Mouse (Mus musculus) G1E (cell line): ENCODE measurements around the gene Cisd1. TPM values are rescaled to one million over a fixed set of nuclear protein-coding genes. Genes with fewer than 3 reads are reported as not detected.

Source experiments
- ATAC-seq: 2 replicates; pipeline ENCODE4 v1.8.0; 2016; ENCODE audit warnings: mild to moderate bottlenecking; ENCODE audit not compliant: insufficient number of reproducible peaks, poor library complexity, low FRiP score, severe bottlenecking; ENCODE audit errors: extremely low read depth
- DNase-seq: peaks from one replicate; pipeline ENCODE4 v3.0.0; 2012; ENCODE audit warnings: low spot score
- H3K27me3 ChIP-seq: 2 replicates; pipeline ENCODE4 v1.6.1; 2012; ENCODE audit warnings: mild to moderate bottlenecking, low read length, inconsistent platforms; ENCODE audit not compliant: insufficient read depth
- H3K36me3 ChIP-seq: replicated peaks from 2 replicates; pipeline ENCODE3; 2012; ENCODE audit warnings: mild to moderate bottlenecking, inconsistent platforms
- H3K4me1 ChIP-seq: 2 replicates; pipeline ENCODE4 v1.6.1; 2012; ENCODE audit warnings: low read depth, low read length, inconsistent platforms, mixed read lengths; ENCODE audit not compliant: insufficient read depth
- H3K4me3 ChIP-seq: 2 replicates; pipeline ENCODE4 v1.5.1; 2012; ENCODE audit warnings: low read depth, mild to moderate bottlenecking, inconsistent platforms, low read length, moderate library complexity, mixed read lengths
- H3K9me3 ChIP-seq: replicated peaks from 2 replicates; pipeline ENCODE4 v1.6.1; 2012; ENCODE audit warnings: inconsistent platforms
- CTCF ChIP-seq: IDR thresholded peaks from 2 replicates; pipeline ENCODE4 v1.5.1; 2012; ENCODE audit warnings: low read depth, low read length, inconsistent platforms, mixed read lengths
- GATA1 ChIP-seq: IDR thresholded peaks from 2 replicates; pipeline ENCODE4 v1.6.1; 2012; ENCODE audit warnings: borderline replicate concordance, low read length, inconsistent platforms, mixed read lengths
- GATA2 ChIP-seq: IDR thresholded peaks from 2 replicates; pipeline ENCODE4 v1.6.1; 2012; ENCODE audit warnings: low read depth, low read length, inconsistent platforms, borderline replicate concordance
- POLR2AphosphoS5 ChIP-seq: IDR thresholded peaks from 2 replicates; pipeline ENCODE4 v1.6.1; 2012; ENCODE audit warnings: low read depth, low read length, inconsistent platforms; ENCODE audit not compliant: insufficient replicate concordance
- TAL1 ChIP-seq: conservative IDR thresholded peaks from 2 replicates; pipeline ENCODE4 v1.6.1; 2012; ENCODE audit warnings: low read depth, low read length, inconsistent platforms, mixed read lengths
- polyA plus RNA-seq: library from polyadenylated mRNA; stranded (reverse); fragments of >175 nt; gene quantifications from 2 replicates; pipeline ENCODE4 v1.2.3, GENCODE M21; 2012
- total RNA-seq, 2 experiments: library from RNA; stranded (forward) in 1 of 2; stranded (reverse) in 1 of 2; fragments of 200-1000 nt in 1 of 2; fragments of >200 nt in 1 of 2; fragmentation: Nextera tagmentation in 1 of 2; gene quantifications; 2 replicates each; pipeline ENCODE4 v1.2.3; 2014 to 2017

Cisd1 gene
- total and polyA plus RNA-seq, 3 experiments = 22.4 to 33.1 (median 30.0) TPM

DNA sequence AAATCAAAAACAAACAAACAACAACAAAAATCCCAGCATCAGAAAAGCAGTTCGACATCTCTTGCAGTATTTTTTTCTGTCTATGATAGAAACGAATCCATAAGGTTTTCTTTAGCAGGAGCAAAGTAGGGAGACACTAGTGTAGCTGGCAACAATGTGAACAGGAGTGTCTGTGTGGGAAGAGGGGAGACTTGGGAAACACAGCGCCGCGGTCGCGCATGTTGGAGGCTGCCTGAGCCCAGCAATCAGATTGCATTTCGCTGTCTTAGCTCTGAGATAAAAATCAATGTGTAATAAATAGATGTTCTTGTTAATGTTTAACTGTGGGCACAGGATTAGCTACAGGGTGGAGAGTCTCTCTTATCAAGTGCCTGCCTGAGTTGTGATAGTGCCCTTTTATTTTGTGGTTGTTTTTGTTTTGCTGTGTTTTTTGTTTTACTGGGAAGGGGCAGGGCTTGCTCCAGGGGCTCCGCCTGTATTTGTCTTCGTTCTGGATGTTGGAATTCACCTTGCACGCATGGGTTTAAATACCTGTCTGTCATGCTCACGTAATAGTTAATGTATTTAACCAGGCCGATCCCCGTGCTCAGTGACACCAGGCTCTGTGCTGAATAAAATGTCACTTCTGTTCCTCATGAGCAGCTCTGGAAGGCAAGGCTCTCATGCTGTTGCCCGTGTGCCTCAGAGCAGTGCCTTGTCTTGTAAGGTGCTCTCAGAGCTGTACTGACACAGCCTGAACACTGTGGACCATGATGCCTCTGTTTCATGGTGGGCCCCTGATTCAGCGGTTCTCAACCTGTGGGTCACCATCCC, 23.6 kb upstream of the Cisd1 start:
- Histone ChIP-seq H3K9me3 (no peaks in the 10 kb centered on the region), H3K27me3 (no peaks in the 10 kb centered on the region), H3K4me1 (peaks cover 6% of the 10 kb centered on the region; the same call in 1 of the 2 replicates), H3K4me3 (no peak overlapping the region), H3K36me3 (peaks cover 95% of the 10 kb centered on the region)
- DNase-seq (no peak), ATAC-seq (no peak)
- TF ChIP-seq GATA2 (no peak), POLR2AphosphoS5 (no peak), CTCF (no peak), TAL1 (no peak), GATA1 (no peak)

DNA sequence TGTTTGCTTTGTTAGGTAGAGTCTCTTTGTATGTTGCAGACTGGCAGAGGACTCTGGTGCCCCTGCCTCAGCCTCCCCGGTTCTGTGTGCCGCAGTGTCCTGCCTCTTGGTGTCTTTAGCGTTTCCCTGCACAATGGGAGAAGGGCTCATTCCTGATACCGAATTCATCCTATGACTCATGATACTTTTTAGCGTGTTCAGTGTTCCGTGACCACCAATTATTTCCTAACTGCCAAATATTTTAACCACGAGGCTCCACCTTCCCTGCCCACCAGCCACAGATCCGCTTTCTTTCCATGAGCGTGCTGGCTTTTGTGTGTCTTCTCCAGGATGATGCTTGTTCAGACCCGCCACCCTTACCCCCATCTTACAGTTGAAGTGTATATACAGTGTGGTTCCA, 19.1 kb upstream of the Cisd1 start:
- DNase-seq = no peak
- Histone ChIP-seq H3K4me1 (peaks cover 13% of the 10 kb centered on the region), H3K9me3 (no peaks in the 10 kb centered on the region), H3K36me3 (peaks cover 82% of the 10 kb centered on the region), H3K27me3 (no peaks in the 10 kb centered on the region), H3K4me3 (no peak overlapping the region)
- no peak for TF ChIP-seq CTCF
- TF ChIP-seq GATA1 = no peak
- no peak for TF ChIP-seq TAL1
- TF ChIP-seq POLR2AphosphoS5 = no peak
- no peak for TF ChIP-seq GATA2
- ATAC-seq = no peak

DNA sequence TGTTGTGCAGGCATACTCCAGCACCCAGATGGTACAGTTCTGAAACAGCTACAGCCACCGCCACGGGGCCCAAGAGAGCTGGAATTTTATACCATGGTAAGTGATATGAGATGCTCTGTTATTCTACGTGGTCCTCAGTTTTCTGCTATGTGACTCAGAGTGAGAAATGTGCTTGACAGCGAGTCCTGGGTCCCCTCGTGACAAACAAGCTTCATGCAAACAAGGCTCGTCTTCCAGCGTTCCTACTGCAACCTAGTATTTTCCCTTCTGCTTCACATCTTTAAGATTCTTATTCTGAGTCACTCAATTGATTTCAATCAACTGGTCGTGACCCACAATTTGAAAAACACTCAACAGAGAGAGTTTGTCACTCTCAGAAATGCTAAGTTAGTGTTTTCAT, 18.7 kb upstream of the Cisd1 start:
- TF ChIP-seq POLR2AphosphoS5 (no peak), GATA1 (no peak), GATA2 (no peak), CTCF (no peak), TAL1 (no peak)
- ATAC-seq = no peak
- peaks cover 83% of the 10 kb centered on the region for H3K36me3 ChIP-seq

DNA sequence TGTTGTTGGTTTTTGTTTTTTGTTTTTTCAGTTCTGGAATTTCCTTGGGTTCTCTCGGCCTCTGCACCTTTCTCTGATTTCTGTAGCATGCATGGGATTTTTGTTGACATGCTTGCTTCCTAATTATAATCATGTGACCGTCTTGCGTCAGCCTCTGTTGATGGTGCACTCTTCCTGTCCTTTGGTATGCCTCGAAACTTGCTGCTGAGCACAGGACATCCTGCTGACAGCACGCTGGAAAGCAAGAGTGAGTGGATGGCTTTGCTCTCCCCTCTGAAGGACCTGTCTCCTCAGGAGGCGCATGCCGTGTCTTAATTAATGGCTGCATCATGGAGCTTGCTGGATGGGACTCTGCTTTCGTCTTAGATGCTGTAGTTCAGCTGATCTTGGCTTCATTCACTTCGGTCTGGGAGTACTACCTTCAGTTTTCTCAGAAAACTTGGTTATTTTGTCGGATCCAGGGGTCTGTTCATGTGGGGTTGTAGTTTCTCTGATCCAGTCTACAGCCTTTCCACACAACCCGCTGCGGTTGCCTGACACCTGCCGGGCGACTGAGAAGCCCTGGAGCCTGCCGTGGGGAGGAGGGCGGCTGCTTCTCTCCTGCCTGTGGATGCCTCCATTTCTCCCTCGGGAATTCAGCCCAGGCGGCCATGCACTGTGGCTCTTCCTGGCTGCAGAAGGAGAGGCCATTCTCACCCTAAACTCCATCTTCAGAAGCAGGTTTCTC, 17.2 kb upstream of the Cisd1 start:
- TF ChIP-seq POLR2AphosphoS5 (no peak), GATA1 (no peak), TAL1 (no peak), CTCF (no peak), GATA2 (no peak)
- no peak overlapping the region for H3K4me3 ChIP-seq
- H3K27me3 ChIP-seq = no peaks in the 10 kb centered on the region
- peaks cover 75% of the 10 kb centered on the region for H3K36me3 ChIP-seq
- ATAC-seq (no peak), DNase-seq (no peak)
- H3K4me1 ChIP-seq = peaks cover 7% of the 10 kb centered on the region
- H3K9me3 ChIP-seq = no peaks in the 10 kb centered on the region

More for the DNA sequence above, 18.7 kb upstream of the Cisd1 start:
- H3K27me3 ChIP-seq = no peaks in the 10 kb centered on the region
- H3K9me3 ChIP-seq = no peaks in the 10 kb centered on the region
- H3K4me3 ChIP-seq = no peak overlapping the region
- no peak for DNase-seq
- peaks cover 11% of the 10 kb centered on the region for H3K4me1 ChIP-seq

DNA sequence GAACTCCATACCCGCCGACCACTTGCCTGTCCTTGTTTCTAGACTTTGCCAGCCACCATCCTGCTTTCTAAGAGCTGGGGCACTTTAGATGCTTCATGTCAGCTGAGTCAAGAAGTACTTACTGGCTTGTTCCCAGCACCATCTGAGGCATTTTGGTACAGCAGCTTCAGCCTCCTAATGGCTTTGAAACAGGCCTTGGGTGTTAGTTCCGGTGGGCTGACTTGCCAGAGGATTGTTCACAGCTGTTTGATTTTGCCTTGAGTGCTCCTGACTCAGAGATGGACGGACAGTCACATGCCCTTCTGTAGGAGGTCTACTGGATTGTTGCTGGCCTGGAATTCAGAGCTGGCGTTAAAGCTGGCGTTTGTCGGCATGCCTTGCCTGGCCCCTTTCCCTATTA, 16.3 kb upstream of the Cisd1 start:
- H3K4me3 ChIP-seq = no peak overlapping the region
- no peaks in the 10 kb centered on the region for H3K27me3 ChIP-seq
- DNase-seq (no peak), ATAC-seq (no peak)
- no peaks in the 10 kb centered on the region for H3K9me3 ChIP-seq
- peaks cover 9% of the 10 kb centered on the region for H3K4me1 ChIP-seq
- TF ChIP-seq GATA1 (no peak), CTCF (no peak), TAL1 (no peak), GATA2 (no peak), POLR2AphosphoS5 (no peak)
- H3K36me3 ChIP-seq = peaks cover 72% of the 10 kb centered on the region

DNA sequence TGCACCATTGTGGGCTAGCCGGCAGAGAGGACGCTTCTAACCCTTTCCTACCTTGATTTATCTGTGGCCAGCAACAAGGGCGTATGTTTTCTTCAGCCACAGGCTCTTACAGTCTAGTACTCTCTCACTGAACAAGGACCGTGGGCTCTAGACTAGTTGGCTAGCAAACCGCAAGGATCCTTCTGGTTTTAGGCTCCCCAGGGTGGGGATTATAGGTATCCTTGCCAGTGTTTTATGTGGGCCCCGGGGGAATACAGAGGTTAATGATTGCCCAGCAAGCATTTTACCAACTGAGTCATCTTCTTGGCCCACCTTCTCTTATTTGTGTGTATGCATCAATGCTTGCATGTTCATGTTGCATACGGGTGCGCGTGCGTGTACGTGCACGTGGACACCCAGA, 10.2 kb upstream of the Cisd1 start:
- TF ChIP-seq CTCF = no peak
- TF ChIP-seq POLR2AphosphoS5 = no peak
- TF ChIP-seq GATA2 = no peak
- TF ChIP-seq GATA1 = no peak
- TF ChIP-seq TAL1 = no peak
- H3K4me1 ChIP-seq = peaks cover 19% of the 10 kb centered on the region; the same call in 1 of the 2 replicates
- DNase-seq (no peak), ATAC-seq (no peak)
- H3K4me3 ChIP-seq = no peak overlapping the region
- H3K9me3 ChIP-seq = no peaks in the 10 kb centered on the region
- no peaks in the 10 kb centered on the region for H3K27me3 ChIP-seq
- H3K36me3 ChIP-seq = peaks cover 79% of the 10 kb centered on the region
